Mouse (Mus musculus) liver, embryonic 15.5 days (tissue): Measurements from ENCODE around the gene Syt1. TPM values are rescaled to one million over a fixed set of nuclear protein-coding genes. Genes with fewer than 3 reads are reported as not detected.

Experiments used
- ATAC-seq: fragments of 200-750 bp; cut with Nextera tagmentation; 2 replicates; pipeline ENCODE4 v1.8.0; 2017; ENCODE audit warnings: moderate number of reproducible peaks, mild to moderate bottlenecking, moderate library complexity; ENCODE audit not compliant: insufficient read depth
- H3K27ac ChIP-seq: fragments of 300-500 bp; sonication (generic); replicated peaks from 2 replicates; pipeline ENCODE4 v1.5.1; 2015; ENCODE audit warnings: mild to moderate bottlenecking, inconsistent platforms
- H3K27me3 ChIP-seq: fragments of 300-500 bp; sonication (generic); 2 replicates; pipeline ENCODE4 v1.6.1; 2015; ENCODE audit warnings: mild to moderate bottlenecking, inconsistent platforms
- H3K36me3 ChIP-seq: fragments of 300-500 bp; sonication (generic); replicated peaks from 2 replicates; pipeline ENCODE4 v1.6.1; 2015; ENCODE audit warnings: moderate library complexity, mild to moderate bottlenecking, inconsistent platforms
- H3K4me1 ChIP-seq: fragments of 300-500 bp; sonication (generic); replicated peaks from 2 replicates; pipeline ENCODE4 v1.6.1; 2015; ENCODE audit warnings: inconsistent platforms
- H3K4me2 ChIP-seq: fragments of 300-500 bp; sonication (generic); 2 replicates; pipeline ENCODE4 v1.6.1; 2015; ENCODE audit warnings: moderate library complexity, mild to moderate bottlenecking, inconsistent platforms
- H3K4me3 ChIP-seq: fragments of 300-500 bp; sonication (generic); replicated peaks from 2 replicates; pipeline ENCODE4 v1.5.1; 2015; ENCODE audit warnings: mild to moderate bottlenecking, inconsistent platforms
- H3K9ac ChIP-seq: fragments of 300-500 bp; sonication (generic); 2 replicates; pipeline ENCODE4 v1.6.1; 2015; ENCODE audit warnings: moderate library complexity, mild to moderate bottlenecking, inconsistent platforms
- H3K9me3 ChIP-seq: fragments of 300-500 bp; sonication (generic); replicated peaks from 2 replicates; pipeline ENCODE4 v1.6.1; 2016; ENCODE audit warnings: inconsistent platforms
- WGBS: fragments of 180-500 bp; shearing (Covaris S2); methylation state at CpG from one replicate; pipeline ENCODE4 v1.1.7; 2015; ENCODE audit warnings: mixed read lengths; ENCODE audit not compliant: insufficient replicate concordance; 5-methylcytosine and 5-hydroxymethylcytosine counted together
- polyA plus RNA-seq: library from polyadenylated mRNA; unstranded; fragments of >200 nt; fragmentation: Nextera tagmentation; extraction: Ambion mirVana; gene quantifications from 2 replicates; pipeline ENCODE4 v1.2.1, GENCODE M21; 2015

Syt1 gene
- polyA plus RNA-seq, 1 experiment from 2014 or later = 0.18 TPM

GRCm38 (mm10) chr10:108884520-108884919, 126.3 kb downstream of the Syt1 start:
- Histone ChIP-seq H3K4me2 (no peak overlapping the region), H3K27ac (no peak overlapping the region), H3K4me3 (no peak overlapping the region), H3K36me3 (no peaks in the 10 kb centered on the region), H3K9ac (no peak overlapping the region), H3K9me3 (no peaks in the 10 kb centered on the region), H3K27me3 (no peaks in the 10 kb centered on the region), H3K4me1 (no peaks in the 10 kb centered on the region)
- no peak for ATAC-seq
- WGBS = 59% methylated on average over 1 of the region's 1 CpGs

DNA sequence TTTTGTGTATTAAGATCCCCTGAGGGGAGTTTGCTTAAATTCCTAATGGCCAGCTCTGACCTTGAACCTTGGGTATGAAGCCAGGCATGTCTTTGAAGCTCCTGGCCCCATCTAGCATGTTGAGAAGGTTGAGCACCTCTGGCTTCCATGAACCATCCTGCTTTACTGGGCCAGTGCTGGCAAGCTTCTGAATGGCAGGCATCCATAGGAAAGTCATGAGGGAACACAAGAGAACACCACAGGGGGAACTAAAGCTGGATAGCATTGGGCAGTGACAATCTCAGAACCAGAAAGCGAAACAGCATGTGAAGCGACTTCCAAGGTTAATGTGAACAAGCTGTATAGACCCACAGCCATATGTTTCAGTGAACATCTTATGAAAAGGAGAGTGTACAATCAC, 130.4 kb downstream of the Syt1 start:
- H3K9me3 ChIP-seq = no peaks in the 10 kb centered on the region
- WGBS = 67% methylated on average over 2 of the region's 2 CpGs
- H3K27me3 ChIP-seq = no peaks in the 10 kb centered on the region
- H3K4me1 ChIP-seq = no peaks in the 10 kb centered on the region
- no peaks in the 10 kb centered on the region for H3K36me3 ChIP-seq
- H3K4me2 ChIP-seq = no peak overlapping the region
- H3K27ac ChIP-seq = no peak overlapping the region
- no peak for ATAC-seq
- no peak overlapping the region for H3K4me3 ChIP-seq
- H3K9ac ChIP-seq = no peak overlapping the region

GRCm38 (mm10) chr10:108875730-108876129, 135.1 kb downstream of the Syt1 start:
- H3K9me3 ChIP-seq = no peaks in the 10 kb centered on the region
- 62% methylated on average over 5 of the region's 5 CpGs for WGBS
- ATAC-seq = no peak

DNA sequence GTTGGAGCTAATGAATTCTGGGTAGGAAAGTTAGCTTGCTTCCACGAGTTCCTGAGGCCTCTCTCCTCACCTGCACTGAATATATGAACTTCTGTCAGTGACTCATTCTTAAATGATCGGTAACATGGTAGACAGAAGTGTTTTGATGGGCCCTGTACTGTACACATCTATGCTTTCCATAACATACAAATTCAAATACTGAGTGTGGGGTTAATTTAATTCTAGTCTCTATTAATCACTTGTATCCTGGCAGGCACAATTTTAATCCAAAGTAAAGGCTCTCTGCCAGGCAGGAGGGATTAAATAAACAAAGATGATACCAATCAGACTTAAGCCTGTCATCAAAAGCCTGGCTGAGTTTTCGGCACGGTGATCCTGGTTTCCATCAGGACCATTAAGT, 136.1 kb downstream of the Syt1 start:
- Histone ChIP-seq H3K9ac (no peak overlapping the region), H3K27ac (no peak overlapping the region), H3K27me3 (no peaks in the 10 kb centered on the region), H3K4me2 (no peak overlapping the region), H3K36me3 (no peaks in the 10 kb centered on the region), H3K9me3 (no peaks in the 10 kb centered on the region), H3K4me3 (no peak overlapping the region), H3K4me1 (no peaks in the 10 kb centered on the region)
- no peak for ATAC-seq
- 51% methylated on average over 4 of the region's 4 CpGs for WGBS

More at GRCm38 (mm10) chr10:108875730-108876129, 135.1 kb downstream of the Syt1 start:
- H3K4me3 ChIP-seq = no peak overlapping the region
- H3K27ac ChIP-seq = no peak overlapping the region
- no peaks in the 10 kb centered on the region for H3K27me3 ChIP-seq
- H3K4me1 ChIP-seq = no peaks in the 10 kb centered on the region
- no peaks in the 10 kb centered on the region for H3K36me3 ChIP-seq
- no peak overlapping the region for H3K4me2 ChIP-seq
- H3K9ac ChIP-seq = no peak overlapping the region

DNA sequence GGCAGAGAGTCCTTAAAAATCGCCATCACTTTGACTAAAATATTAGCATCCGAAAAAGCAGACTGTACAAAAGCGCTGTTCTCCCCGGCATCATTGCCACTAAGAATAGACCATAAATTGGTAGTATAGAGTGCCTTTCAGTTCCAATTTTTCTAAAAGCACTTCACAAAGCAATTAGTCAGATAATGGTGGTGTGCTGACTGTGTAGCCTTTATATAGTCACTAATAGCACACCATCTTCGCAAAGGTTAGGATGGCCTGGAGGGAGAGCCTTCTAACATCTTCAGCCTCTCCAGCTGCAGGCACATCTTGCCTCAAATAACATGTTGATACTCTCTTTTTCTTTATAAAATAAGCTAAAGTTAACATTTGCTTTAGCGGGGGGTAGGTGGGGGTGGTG, 138.4 kb downstream of the Syt1 start:
- no peak for ATAC-seq
- 73% methylated on average over 6 of the region's 6 CpGs for WGBS
- Histone ChIP-seq H3K4me3 (no peak overlapping the region), H3K27me3 (no peaks in the 10 kb centered on the region), H3K27ac (no peak overlapping the region), H3K36me3 (no peaks in the 10 kb centered on the region), H3K4me1 (no peaks in the 10 kb centered on the region), H3K9me3 (no peaks in the 10 kb centered on the region), H3K4me2 (no peak overlapping the region), H3K9ac (no peak overlapping the region)

DNA sequence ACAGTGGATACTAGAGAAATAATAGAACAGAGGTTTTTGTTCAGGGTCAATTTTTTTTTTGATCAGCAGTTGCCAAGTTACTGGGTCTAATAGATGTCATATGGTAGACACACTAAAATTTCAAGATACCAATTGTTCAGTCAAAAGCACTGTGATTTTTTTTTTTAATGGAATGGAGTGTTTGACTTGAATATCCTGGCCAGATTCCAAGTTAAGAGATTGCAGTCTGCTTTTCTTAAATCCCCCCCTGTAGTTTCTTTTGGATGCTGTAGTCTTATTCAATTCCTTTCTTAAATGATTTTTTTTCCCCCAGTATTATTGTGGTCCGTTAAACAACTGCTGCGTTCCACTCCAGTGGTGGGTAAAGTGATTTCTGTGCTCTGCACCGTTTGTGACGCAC, 140.2 kb downstream of the Syt1 start:
- Histone ChIP-seq H3K4me1 (no peaks in the 10 kb centered on the region), H3K36me3 (no peaks in the 10 kb centered on the region), H3K4me2 (no peak overlapping the region), H3K9me3 (no peaks in the 10 kb centered on the region), H3K9ac (no peak overlapping the region), H3K4me3 (no peak overlapping the region), H3K27me3 (no peaks in the 10 kb centered on the region), H3K27ac (no peak overlapping the region)
- WGBS = 63% methylated on average over 4 of the region's 4 CpGs
- no peak for ATAC-seq

- Histone ChIP-seq H3K27ac (no peak overlapping the region), H3K9ac (no peak overlapping the region), H3K4me2 (no peak overlapping the region), H3K4me1 (no peaks in the 10 kb centered on the region), H3K9me3 (no peaks in the 10 kb centered on the region), H3K36me3 (no peaks in the 10 kb centered on the region), H3K27me3 (no peaks in the 10 kb centered on the region), H3K4me3 (no peak overlapping the region)
- 52% methylated on average over 4 of the region's 4 CpGs for WGBS
- no peak for ATAC-seq
Observed at GRCm38 (mm10) chr10:108868136-108868535, 142.6 kb downstream of the Syt1 start.

- Histone ChIP-seq H3K4me2 (no peak overlapping the region), H3K27ac (no peak overlapping the region), H3K9ac (no peak overlapping the region), H3K9me3 (no peaks in the 10 kb centered on the region), H3K36me3 (no peaks in the 10 kb centered on the region), H3K4me3 (no peak overlapping the region), H3K27me3 (no peaks in the 10 kb centered on the region), H3K4me1 (no peaks in the 10 kb centered on the region)
- 51% methylated on average over 6 of the region's 6 CpGs for WGBS
- no peak for ATAC-seq
Observed at GRCm38 (mm10) chr10:108867202-108867601, 143.6 kb downstream of the Syt1 start.

DNA sequence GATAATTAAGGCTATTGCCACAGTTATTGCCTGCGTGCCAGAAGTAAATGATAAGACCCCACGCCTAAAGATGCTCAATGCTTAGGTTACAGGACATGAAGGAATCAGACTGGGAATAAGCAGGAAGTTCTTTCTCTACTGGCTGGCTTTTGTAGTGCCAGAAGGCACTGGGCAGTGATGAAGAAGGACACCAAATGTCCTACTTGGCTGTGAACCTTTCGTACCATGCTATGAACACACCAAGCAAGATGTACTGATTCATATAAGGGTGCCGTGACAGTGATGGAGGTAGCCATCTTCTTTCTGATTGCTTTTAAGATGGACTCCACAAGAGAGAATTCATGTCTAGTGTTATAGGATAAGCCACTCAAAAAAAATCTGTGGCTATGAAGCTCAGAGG, 145.2 kb downstream of the Syt1 start:
- Histone ChIP-seq H3K4me3 (no peak overlapping the region), H3K4me2 (no peak overlapping the region), H3K4me1 (no peaks in the 10 kb centered on the region), H3K36me3 (no peaks in the 10 kb centered on the region), H3K9ac (no peak overlapping the region), H3K27ac (no peak overlapping the region), H3K27me3 (no peaks in the 10 kb centered on the region), H3K9me3 (no peaks in the 10 kb centered on the region)
- 61% methylated on average over 4 of the region's 4 CpGs for WGBS
- no peak for ATAC-seq

DNA sequence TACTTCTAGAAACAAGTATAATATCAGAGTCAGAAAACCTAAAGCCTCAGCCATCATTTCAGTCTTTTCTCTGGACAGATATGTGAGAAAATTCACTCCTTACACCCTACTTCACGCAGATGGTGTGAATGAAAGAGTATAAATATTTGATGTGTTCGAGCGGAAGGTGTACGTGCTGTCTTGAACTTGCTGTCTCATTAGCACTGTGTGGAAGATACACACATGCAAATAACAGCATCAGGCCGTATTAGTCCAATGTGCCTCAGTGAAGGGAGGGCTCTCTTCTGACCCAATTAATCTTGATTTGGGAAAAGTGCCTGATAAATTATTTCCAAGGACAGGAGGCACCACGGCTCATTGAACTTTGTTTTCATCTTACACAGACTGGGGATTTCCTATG, 154.8 kb downstream of the Syt1 start:
- Histone ChIP-seq H3K9ac (no peak overlapping the region), H3K4me3 (no peak overlapping the region), H3K4me1 (no peaks in the 10 kb centered on the region), H3K27me3 (no peaks in the 10 kb centered on the region), H3K4me2 (no peak overlapping the region), H3K9me3 (no peaks in the 10 kb centered on the region), H3K36me3 (no peaks in the 10 kb centered on the region), H3K27ac (no peak overlapping the region)
- 74% methylated on average over 6 of the region's 6 CpGs for WGBS
- no peak for ATAC-seq

- 68% methylated on average over 4 of the region's 4 CpGs for WGBS
- H3K9ac ChIP-seq = no peak overlapping the region
- H3K4me3 ChIP-seq = no peak overlapping the region
- no peaks in the 10 kb centered on the region for H3K9me3 ChIP-seq
- no peak overlapping the region for H3K4me2 ChIP-seq
- no peak overlapping the region for H3K27ac ChIP-seq
- no peaks in the 10 kb centered on the region for H3K4me1 ChIP-seq
- H3K27me3 ChIP-seq = no peaks in the 10 kb centered on the region
- ATAC-seq = no peak
- no peaks in the 10 kb centered on the region for H3K36me3 ChIP-seq
Observed at GRCm38 (mm10) chr10:108852757-108853156, 158.0 kb downstream of the Syt1 start.

DNA sequence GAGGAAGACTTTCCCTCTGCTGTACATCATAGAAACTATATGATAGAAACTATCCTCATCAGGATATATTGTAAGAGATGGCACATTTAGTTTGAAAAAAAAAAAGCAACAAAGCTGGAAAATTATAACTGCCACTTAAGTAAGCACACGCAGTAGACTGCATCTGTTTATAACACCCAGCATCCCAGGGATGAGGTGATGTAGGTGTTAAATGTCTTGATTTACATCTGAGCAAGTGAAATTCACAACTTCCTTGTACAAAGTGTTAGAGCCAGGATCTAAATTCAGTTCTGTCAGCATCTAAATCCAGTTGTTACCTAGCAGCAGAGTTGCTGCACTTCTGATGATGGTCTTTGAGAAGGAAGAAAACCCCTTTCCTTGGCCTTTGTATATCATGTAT, 173.3 kb downstream of the Syt1 start:
- H3K27ac ChIP-seq = no peak overlapping the region
- no peaks in the 10 kb centered on the region for H3K9me3 ChIP-seq
- WGBS = 61% methylated on average over 1 of the region's 1 CpGs
- no peak for ATAC-seq
- H3K27me3 ChIP-seq = no peaks in the 10 kb centered on the region
- no peak overlapping the region for H3K4me2 ChIP-seq
- no peaks in the 10 kb centered on the region for H3K4me1 ChIP-seq
- H3K9ac ChIP-seq = no peak overlapping the region
- H3K4me3 ChIP-seq = no peak overlapping the region
- H3K36me3 ChIP-seq = no peaks in the 10 kb centered on the region
